Mouse (Mus musculus) mouse trophoblast stem cell (cell line): ENCODE results near the gene Tmem132d.

Experiments used
- in situ Hi-C, 2 experiments: fragments of 300-500 bp; cut with MseI, MboI; formaldehyde crosslinking; loops; 2 replicates in 1 of 2; 3 replicates in 1 of 2; pipeline ENCODE4 v1.15.1; 2025

Tmem132d gene

GRCm38 (mm10) chr5:128407546-128407945 is 25.3 kb downstream of the Tmem132d start:
- in situ Hi-C loops: no loop called here

GRCm38 (mm10) chr5:128405071-128405470 is 27.8 kb downstream of the Tmem132d start:
- in situ Hi-C loops: no loop called here

- in situ Hi-C loops: no loop called here
Observed at GRCm38 (mm10) chr5:128404223-128404622, 28.7 kb downstream of the Tmem132d start.

GRCm38 (mm10) chr5:128392372-128392771 is 40.5 kb downstream of the Tmem132d start:
- in situ Hi-C loops: no loop called here

- in situ Hi-C loops: no loop called here
Observed at GRCm38 (mm10) chr5:128389665-128390064, 43.2 kb downstream of the Tmem132d start.

- in situ Hi-C loops: no loop called here
Observed at GRCm38 (mm10) chr5:128388358-128389141, 44.3 kb downstream of the Tmem132d start.

- in situ Hi-C loops: no loop called here
Observed at GRCm38 (mm10) chr5:128369814-128370213, 63.1 kb downstream of the Tmem132d start.

GRCm38 (mm10) chr5:128369111-128369510 is 63.8 kb downstream of the Tmem132d start:
- in situ Hi-C loops: no loop called here

GRCm38 (mm10) chr5:128365261-128365985 is 67.5 kb downstream of the Tmem132d start:
- in situ Hi-C loops: no loop called here

- in situ Hi-C loops: no loop called here
Observed at GRCm38 (mm10) chr5:128360946-128361675, 71.8 kb downstream of the Tmem132d start.

GRCm38 (mm10) chr5:128348835-128349234 is 84.0 kb downstream of the Tmem132d start:
- in situ Hi-C loops: no loop called here

GRCm38 (mm10) chr5:128336841-128337240 is 96.0 kb downstream of the Tmem132d start:
- in situ Hi-C loops: no loop called here

GRCm38 (mm10) chr5:128332766-128333165 is 100.1 kb downstream of the Tmem132d start:
- in situ Hi-C loops: no loop called here

GRCm38 (mm10) chr5:128330351-128330750 is 102.5 kb downstream of the Tmem132d start:
- in situ Hi-C loops: no loop called here

- in situ Hi-C loops: no loop called here
Observed at GRCm38 (mm10) chr5:128302387-128302786, 130.5 kb downstream of the Tmem132d start.

- in situ Hi-C loops: no loop called here
Observed at GRCm38 (mm10) chr5:128291191-128291590, 141.7 kb downstream of the Tmem132d start.

GRCm38 (mm10) chr5:128273255-128273654 is 159.6 kb downstream of the Tmem132d start:
- in situ Hi-C loops: no loop called here

- in situ Hi-C loops: no loop called here
Observed at GRCm38 (mm10) chr5:128267366-128267765, 165.5 kb downstream of the Tmem132d start.

GRCm38 (mm10) chr5:128244219-128244618 is 188.7 kb downstream of the Tmem132d start:
- in situ Hi-C loops: no loop called here

- in situ Hi-C loops: no loop called here
Observed at GRCm38 (mm10) chr5:128236638-128237335, 196.1 kb downstream of the Tmem132d start.

GRCm38 (mm10) chr5:128235611-128236010 is 197.3 kb downstream of the Tmem132d start:
- in situ Hi-C loops: no loop called here

- in situ Hi-C loops: no loop called here
Observed at GRCm38 (mm10) chr5:128233101-128233500, 199.8 kb downstream of the Tmem132d start.
